Mouse (Mus musculus): ENCODE results near the gene Cdh11.

The Cdh11 gene

GRCm38 (mm10) chr8:102785592-102786416, at the start of gene Cdh11:
Cdh11 (minus strand) TSS chr8:102785642.
- no peak for DNase-seq

DNA sequence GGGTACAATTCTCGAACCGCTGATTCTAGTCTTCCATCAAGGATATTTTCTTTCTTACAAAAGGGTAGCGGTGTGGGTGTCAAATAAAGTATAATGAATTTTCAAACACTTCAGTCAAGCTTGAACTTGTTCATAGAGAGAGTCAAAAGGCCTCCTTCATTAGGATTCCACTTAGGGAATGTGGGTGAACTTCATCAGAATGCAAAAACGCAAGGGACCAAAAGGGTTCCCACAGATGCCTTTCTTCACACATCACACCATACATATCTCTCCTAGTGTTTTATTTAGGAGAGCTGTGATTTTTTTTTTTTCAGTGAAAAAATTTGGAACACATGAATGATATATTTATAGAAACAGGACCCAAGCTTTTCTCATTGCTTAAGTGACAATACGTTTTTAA, 28.5 kb upstream of the Cdh11 start:
- no peak for DNase-seq

DNA sequence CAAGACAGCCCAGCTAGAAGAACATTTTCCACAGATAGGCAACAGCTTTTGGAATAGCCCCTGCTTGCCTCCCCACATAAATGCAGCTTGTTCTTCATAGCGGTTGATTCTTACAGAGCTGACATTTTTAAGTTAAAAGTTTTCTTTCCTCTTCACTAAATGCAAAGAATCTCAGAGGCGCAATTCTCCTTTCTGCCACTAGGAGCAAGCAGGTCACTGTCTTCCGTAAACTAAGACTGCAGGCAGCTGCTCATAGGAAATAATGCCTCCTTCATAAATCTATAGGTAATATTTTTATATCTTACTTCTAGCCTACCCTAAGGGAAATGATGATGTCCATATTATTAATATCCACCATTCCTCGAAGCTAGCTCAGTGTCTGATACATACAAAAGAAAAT, 4.9 kb upstream of the Cdh11 start:
- no peak for DNase-seq

DNA sequence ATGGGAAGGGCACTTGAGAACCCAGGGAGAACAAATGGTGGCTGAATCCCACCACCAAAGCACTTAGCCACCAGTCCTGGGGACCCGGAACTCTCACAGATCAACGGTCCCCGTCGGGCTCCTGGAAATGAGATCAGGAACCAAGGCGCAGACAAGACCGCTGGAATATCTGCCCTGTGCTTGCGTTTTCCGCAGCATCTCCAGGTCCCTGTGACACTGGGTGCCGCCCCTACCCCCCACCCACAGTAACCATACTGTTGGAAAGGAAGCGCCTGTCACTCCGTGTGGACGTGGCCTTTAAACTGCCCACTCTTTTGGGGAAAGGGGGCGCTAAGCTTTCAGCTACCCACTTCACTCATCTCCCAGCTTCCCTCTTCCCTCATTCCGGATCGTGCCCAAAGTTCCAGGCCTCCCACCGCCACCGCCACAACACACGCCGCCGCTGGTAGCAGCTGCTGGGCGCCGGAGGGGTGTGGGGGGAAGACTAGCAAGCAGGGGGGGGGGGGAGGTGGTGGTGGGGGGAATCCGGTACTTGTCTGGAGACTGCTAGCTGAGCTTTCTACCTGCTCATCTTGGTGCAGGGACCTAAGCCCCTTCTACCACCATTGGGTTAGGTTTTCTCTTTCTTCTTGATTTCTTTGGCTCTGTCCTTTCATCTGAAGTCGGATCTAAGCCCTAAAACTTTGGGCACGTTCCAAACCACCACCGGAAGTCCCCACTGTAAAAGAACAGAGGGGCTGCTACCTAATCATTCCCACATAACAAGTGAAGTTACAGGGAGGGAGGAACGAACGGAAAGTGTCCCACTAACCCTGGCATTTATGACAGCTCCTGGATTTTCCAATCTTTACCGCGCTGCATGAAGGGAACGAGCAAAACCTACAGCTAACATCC, 1.3 kb upstream of the Cdh11 start:
- peak; percentile 80 for DNase-seq

GRCm38 (mm10) chr8:102784835-102785455, 497 bp downstream of the Cdh11 start:
- peak; percentile 96 for DNase-seq

DNA sequence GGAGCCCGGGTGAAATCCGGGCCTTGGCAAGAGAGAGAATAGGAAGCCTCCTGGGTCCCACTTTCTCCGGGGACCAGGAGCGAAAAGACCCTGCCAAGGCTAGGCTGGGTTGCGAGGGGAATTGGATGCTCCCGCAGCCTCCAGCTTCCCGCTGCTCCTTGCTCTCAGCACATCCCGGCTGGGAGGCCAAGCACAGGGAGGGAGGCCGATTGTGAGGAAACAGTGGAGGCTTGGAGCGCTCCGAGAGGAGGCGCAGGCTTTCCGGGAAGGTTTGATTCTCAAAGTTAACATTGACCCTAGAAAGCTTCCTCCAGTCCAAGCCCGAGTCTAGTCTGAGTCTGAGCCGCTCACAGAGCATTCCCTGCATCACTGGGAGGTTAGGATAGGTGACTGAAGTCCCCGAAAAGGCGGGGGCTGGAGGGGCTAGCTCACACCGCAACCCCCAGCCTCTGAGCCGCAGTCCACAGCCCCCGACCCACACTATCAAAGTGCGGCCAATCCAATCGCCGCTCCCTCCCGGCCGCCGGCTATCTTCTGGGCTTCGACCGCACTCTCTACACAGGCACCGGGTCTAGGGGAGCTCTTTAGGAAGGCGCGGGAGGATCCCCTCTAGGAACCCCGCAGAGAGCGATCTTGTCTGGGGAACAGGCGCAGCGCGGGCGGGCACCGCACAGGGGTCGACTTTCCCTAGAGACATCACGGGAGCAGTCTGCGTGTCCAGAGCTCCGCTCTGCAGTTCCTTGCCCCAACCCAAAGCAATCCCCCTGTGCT, 1.4 kb downstream of the Cdh11 start:
- peak; percentile 92 for DNase-seq

GRCm38 (mm10) chr8:102782707-102783489, 2.5 kb downstream of the Cdh11 start:
- no peak for DNase-seq

- DNase-seq = peak; percentile 88
Measured at GRCm38 (mm10) chr8:102780899-102781298, 4.5 kb downstream of the Cdh11 start.

DNA sequence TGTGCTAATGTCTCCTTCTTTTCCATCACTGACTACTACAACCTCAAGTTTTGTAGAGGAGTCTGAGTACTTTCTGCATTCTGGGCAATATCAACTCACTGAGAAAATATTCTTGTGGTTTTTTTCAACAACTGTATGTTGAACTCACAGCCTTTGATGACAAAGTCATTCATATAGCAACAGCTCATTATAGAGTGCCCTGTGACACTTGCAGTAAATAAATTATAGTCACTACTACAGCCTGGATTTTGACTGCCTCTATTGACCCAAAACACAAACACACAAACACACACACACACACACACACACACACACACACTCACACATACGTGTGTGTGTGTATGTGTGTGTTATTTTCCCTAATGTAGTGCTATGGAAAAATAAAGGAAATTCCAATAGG, 10.8 kb downstream of the Cdh11 start:
- DNase-seq = no peak

GRCm38 (mm10) chr8:102771456-102771855, 14.0 kb downstream of the Cdh11 start:
- DNase-seq = no peak

DNA sequence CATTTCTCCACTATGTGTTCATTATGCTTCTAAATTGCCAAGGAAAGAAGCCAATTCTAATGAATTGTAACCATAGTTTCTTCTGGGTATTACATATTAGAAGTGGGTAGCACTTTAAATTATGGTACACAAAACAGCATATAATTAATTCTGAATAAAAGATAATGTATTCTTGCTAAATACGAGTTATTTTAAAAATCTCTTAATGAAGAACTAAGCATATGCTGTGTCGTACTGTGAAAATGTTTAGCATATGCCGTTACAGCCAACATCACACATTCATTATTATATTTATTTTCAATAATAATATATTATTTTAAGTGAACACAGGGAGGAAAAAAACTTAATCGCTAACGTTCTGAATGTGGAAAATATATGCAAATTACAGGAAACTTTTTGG, 31.6 kb downstream of the Cdh11 start:
- DNase-seq = no peak

- DNase-seq = no peak
Measured at GRCm38 (mm10) chr8:102742940-102743339, 42.5 kb downstream of the Cdh11 start.

DNA sequence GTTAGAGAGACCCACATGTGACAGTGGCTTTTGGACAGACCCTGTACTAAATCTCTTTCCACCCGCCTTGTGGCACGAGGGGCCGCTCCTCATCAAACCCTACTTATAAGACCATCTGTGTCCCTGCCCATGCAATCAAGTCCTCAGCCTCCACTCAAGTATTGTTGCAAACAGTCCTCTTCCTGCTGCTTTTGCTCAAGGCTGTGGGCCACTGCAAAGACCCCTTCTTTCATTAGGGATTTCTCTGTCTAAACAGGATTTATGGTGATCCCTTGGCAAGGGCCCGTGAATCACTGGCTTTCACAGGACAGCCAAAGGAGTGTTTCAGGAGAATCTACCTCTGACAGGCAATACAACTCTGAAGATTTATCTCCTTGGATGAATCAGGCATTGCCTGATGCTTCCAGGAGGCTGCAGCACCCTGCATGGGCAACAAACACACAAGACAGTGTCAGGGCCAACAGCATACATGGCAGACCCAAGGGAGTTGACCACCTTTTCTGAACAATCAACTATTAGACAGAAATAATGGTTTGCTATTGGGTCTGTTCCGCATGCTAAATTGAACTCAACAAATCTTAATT, 43.3 kb downstream of the Cdh11 start:
- DNase-seq = no peak

DNA sequence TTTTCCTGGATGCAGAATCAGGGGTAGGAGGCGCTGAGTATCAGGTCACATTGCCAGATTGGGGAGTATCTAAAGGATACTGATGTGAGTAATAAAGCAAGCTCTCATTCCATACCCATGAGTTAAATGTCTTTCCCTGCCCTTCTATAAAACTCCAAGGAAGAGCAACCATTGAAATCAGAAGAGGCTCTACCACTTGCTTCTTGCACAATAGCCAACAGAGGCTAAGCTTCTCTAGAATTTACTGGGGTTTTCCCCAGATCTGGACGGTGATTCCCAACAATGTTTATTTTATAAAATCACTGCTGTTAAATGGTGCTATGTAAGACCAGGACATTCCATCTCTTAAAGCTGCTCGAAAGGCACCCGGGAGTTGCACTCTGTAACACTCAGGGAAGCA, 44.5 kb downstream of the Cdh11 start:
- DNase-seq = no peak

GRCm38 (mm10) chr8:102738961-102739487, 46.4 kb downstream of the Cdh11 start:
- DNase-seq = peak; percentile 97

- DNase-seq = no peak
Measured at GRCm38 (mm10) chr8:102738395-102738794, 47.0 kb downstream of the Cdh11 start.

DNA sequence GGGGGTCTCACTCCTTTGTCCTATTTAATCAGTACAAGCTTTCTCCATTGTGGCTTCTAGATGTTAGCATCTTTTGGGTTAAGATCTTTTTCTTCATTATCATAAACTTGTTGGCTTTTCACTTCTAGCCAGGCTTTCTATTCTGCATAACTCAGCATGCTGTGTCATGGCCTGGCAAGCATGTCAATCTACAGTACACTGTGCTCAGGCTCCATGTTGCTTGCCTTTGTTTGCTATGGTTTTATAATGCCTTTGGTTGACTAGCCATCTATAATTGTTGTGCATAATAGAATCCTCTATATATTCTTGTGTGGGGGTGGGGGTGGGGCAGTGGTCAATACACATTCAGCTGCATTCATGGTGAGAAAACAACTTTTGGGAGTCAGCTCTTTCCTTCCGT, 51.0 kb downstream of the Cdh11 start:
- no peak for DNase-seq

DNA sequence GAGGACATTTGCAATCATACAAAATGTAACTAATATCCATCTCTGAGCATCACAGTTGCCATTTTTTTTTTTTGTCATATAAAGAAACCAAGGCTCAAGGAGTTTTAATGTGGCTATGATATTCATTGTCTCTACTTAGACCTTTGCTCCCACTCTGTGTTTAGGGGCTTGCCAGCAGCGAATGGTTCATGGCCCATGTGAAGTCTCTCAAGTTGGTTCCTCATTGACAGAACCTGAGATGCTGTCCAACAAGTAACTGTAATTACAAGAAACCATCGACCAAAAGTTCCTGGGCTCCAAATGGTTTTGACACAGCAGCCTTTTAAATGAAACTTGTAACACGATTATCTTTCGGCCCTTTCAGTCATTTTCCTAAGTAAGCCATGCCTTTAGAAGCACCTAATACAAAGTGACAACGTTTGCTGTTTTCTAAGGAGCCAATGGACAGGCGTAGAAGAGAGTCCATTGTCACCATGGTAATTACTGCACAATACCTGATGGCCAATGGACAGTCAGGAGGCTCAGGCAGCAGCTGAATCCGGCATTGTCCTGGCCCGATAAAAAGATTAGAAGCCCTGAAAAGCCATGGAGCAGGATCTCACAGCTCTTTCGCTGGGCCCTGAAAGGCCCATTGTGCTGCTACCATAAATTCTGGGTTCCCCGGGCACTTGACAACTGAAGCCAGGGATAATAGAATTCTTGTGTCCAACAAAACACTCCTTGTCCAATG, 59.1 kb downstream of the Cdh11 start:
- DNase-seq = peak; percentile 80

GRCm38 (mm10) chr8:102725496-102725895, 59.9 kb downstream of the Cdh11 start:
- no peak for DNase-seq

DNA sequence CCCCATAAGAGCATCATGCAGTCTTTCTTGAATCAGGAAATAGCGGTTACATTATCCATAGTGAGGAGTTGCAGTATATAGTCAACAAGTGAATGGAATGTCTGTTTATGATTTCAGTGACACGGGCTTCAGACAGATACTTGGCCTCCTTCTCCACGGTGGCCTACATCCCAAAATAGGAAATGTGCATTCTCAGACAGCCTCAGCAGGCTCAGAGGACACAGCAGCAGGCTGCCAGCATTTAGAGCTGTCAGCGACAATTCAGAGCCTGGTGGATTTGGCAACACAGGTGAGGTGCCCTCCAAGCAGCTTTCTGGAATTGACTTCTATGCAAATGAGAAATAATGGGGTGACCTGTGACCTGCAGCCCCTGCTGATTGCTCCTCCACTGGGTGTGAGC, 69.5 kb downstream of the Cdh11 start:
- peak; percentile 77 for DNase-seq
